Mouse (Mus musculus) G1E (cell line): Measurements from ENCODE around the gene Surf4.

Experiments used
- CTCF ChIP-seq: IDR thresholded peaks from 2 replicates; pipeline ENCODE4 v1.5.1; 2012; ENCODE audit warnings: low read depth, low read length, inconsistent platforms, mixed read lengths
- GATA1 ChIP-seq: IDR thresholded peaks from 2 replicates; pipeline ENCODE4 v1.6.1; 2012; ENCODE audit warnings: borderline replicate concordance, low read length, inconsistent platforms, mixed read lengths
- GATA2 ChIP-seq: IDR thresholded peaks from 2 replicates; pipeline ENCODE4 v1.6.1; 2012; ENCODE audit warnings: low read depth, low read length, inconsistent platforms, borderline replicate concordance
- POLR2AphosphoS5 ChIP-seq: IDR thresholded peaks from 2 replicates; pipeline ENCODE4 v1.6.1; 2012; ENCODE audit warnings: low read depth, low read length, inconsistent platforms; ENCODE audit not compliant: insufficient replicate concordance
- TAL1 ChIP-seq: conservative IDR thresholded peaks from 2 replicates; pipeline ENCODE4 v1.6.1; 2012; ENCODE audit warnings: low read depth, low read length, inconsistent platforms, mixed read lengths

DNA sequence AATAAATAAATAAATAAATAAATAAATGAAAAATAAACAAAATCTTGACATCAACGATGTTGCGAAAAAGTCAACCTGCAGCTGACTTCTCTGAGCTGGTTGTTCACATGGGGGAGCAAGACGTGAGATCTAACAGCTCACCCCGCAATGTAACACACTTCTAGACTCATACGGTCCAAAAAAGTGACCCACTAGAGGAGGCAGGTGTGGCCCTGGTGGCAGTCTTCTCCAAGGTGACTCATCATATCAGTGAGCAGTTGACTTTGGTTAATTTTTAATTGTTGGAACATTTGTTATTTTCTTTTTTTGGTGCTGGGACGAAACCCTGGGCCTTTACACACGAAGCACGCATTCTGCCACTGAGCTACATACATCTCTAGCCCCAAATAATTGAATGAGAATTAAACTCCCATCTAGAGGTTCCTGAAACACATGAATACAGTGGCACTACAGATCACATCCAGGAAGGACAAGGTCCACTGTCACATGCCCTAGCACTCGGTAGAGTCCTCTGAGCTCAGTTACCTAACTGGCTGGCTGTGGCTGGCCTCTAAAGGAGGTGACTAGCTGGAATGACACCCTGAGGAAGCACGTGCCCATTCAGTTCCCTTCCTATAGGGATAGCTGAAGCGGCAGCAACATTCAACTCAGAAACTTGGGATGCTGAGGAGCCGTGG, 23.2 kb upstream of the Surf4 start:
- TF ChIP-seq CTCF = no peak
- TF ChIP-seq GATA2 = no peak
- no peak for TF ChIP-seq GATA1
- TF ChIP-seq TAL1 = no peak
- TF ChIP-seq POLR2AphosphoS5 = no peak
